Mouse (Mus musculus) heart, embryonic 11.5 days (tissue): ENCODE data around the gene Aanat. TPM values are rescaled to one million over a fixed set of nuclear protein-coding genes. Genes with fewer than 3 reads are reported as not detected.
A peak's percentile ranks its signal among the peaks of the same experiment; 100 is the strongest.

Source experiments
- ATAC-seq: fragments of 200-750 bp; cut with Nextera tagmentation; replicated peaks from 2 replicates; pipeline ENCODE4 v1.8.0; 2017; ENCODE audit warnings: moderate library complexity; ENCODE audit not compliant: insufficient number of reproducible peaks, low FRiP score, low TSS enrichment
- H3K27ac ChIP-seq: fragments of 300-500 bp; sonication (generic); 2 replicates; pipeline ENCODE4 v1.5.1; 2014; ENCODE audit warnings: mild to moderate bottlenecking, low read depth, low read length
- H3K27me3 ChIP-seq: fragments of 300-500 bp; sonication (generic); 2 replicates; pipeline ENCODE4 v1.6.1; 2014; ENCODE audit warnings: mild to moderate bottlenecking, low read length, mixed read lengths; ENCODE audit not compliant: control insufficient read depth, insufficient read depth
- H3K36me3 ChIP-seq: fragments of 300-500 bp; sonication (generic); 2 replicates; pipeline ENCODE4 v1.6.1; 2014; ENCODE audit warnings: mild to moderate bottlenecking, low read length, moderate library complexity, mixed read lengths; ENCODE audit not compliant: control insufficient read depth, insufficient read depth
- H3K4me1 ChIP-seq: fragments of 300-500 bp; sonication (generic); 2 replicates; pipeline ENCODE4 v1.6.1; 2014; ENCODE audit warnings: low read length; ENCODE audit not compliant: control insufficient read depth, insufficient read depth
- H3K4me2 ChIP-seq: fragments of 300-500 bp; sonication (generic); 2 replicates; pipeline ENCODE4 v1.6.1; 2014; ENCODE audit warnings: mild to moderate bottlenecking, moderate library complexity
- H3K4me3 ChIP-seq: fragments of 300-500 bp; sonication (generic); 2 replicates; pipeline ENCODE4 v1.5.1; 2014; ENCODE audit warnings: low read depth, low read length
- H3K9ac ChIP-seq: fragments of 300-500 bp; sonication (generic); 2 replicates; pipeline ENCODE4 v1.6.1; 2014; ENCODE audit warnings: mild to moderate bottlenecking, low read depth, low read length, moderate library complexity
- H3K9me3 ChIP-seq: fragments of 300-500 bp; sonication (generic); replicated peaks from 2 replicates; pipeline ENCODE4 v1.6.1; 2016; ENCODE audit warnings: low read length; ENCODE audit not compliant: control insufficient read depth
- WGBS: fragments of 180-500 bp; shearing (Covaris S2); extraction: QIAGEN DNeasy Blood & Tissue Kit; methylation state at CpG from one replicate; pipeline ENCODE4 v1.1.7; 2014; ENCODE audit not compliant: insufficient replicate concordance; 5-methylcytosine and 5-hydroxymethylcytosine counted together
- polyA plus RNA-seq: library from polyadenylated mRNA; unstranded; fragments of >200 nt; fragmentation: Nextera tagmentation; extraction: Ambion mirVana; gene quantifications from 2 replicates; pipeline ENCODE4 v1.2.1, GENCODE M21; 2014

Gene Aanat
- polyA plus RNA-seq, 1 experiment from 2014 or later, result not detected

DNA sequence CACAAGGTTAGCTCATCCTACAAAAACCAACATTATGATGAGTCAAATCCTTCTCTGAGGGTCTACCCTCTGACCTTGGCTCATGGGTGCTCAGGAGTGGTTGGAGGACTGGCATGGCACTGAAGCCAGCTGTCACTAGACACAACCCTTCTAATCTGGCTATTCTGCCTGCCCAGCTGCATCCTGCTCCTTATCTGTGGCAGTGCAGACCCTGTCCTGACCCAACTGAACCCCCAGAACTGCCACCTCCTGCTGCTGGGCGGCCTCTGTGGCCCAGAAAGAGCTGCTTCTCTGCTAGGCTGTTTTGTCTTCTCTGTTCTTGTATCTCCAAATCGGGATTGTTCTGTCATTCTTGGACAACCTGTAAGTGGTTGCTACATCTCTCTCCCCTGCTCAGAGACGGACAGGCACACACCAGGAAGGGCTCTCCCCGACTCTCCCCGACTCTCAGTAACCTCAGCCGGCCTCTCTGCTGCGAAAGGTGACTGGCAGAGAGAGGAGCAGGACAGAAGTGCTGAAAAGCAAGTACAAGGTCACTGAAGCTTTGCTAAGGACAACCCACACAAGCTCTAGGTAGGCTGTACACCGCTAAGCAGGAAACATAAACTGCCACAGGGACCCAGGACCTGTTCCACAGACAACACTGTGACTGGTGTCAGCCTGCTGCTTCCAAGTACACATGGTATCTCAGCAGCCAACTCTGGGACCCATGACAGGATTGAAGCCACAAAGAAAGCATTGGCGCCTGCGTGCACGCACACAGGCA is 36.8 kb upstream of the Aanat start:
- WGBS, result 46% methylated on average over 11 of the region's 11 CpGs
- Histone ChIP-seq H3K4me1 (peaks cover 57% of the 10 kb centered on the region), H3K27ac (peak overlapping the region; percentile 60), H3K36me3 (peaks cover 11% of the 10 kb centered on the region), H3K9ac (peak overlapping the region; percentile 11), H3K9me3 (no peaks in the 10 kb centered on the region), H3K4me3 (no peak overlapping the region), H3K4me2 (peak overlapping the region; percentile 14; the same call in 1 of the 2 replicates), H3K27me3 (no peaks in the 10 kb centered on the region)
- no peak for ATAC-seq

DNA sequence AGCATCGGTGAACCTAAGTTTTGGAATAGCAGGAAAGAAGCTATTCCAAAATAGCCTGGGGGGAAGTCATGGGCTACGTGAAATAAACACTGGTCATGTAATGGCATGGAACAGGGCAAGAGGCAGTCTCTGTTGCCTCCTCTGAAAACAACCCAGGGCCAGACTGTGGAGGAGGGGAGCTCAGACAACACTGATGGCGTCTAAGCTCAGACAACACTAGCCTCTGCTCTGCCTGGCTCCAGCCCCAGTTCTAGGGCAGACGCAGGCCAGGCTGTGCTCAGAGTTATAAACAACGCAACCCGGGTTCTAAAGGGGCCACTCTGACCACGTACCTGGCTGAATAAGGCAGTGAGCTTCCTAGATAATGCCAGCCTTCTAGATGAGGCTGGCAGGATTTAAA is 35.5 kb upstream of the Aanat start:
- peaks cover 70% of the 10 kb centered on the region for H3K4me1 ChIP-seq
- H3K27me3 ChIP-seq, result no peaks in the 10 kb centered on the region
- ATAC-seq, result no peak
- H3K27ac ChIP-seq, result peak overlapping the region; percentile 64
- peak overlapping the region; percentile 36; the same call in 1 of the 2 replicates for H3K9ac ChIP-seq
- H3K4me2 ChIP-seq, result no peak overlapping the region
- H3K36me3 ChIP-seq, result peaks cover 3% of the 10 kb centered on the region; the same call in 1 of the 2 replicates
- no peaks in the 10 kb centered on the region for H3K9me3 ChIP-seq
- WGBS, result 43% methylated on average over 7 of the region's 7 CpGs
- no peak overlapping the region for H3K4me3 ChIP-seq

- H3K4me2 ChIP-seq, result no peak overlapping the region
- H3K9me3 ChIP-seq, result no peaks in the 10 kb centered on the region
- H3K4me1 ChIP-seq, result peaks cover 79% of the 10 kb centered on the region
- no peaks in the 10 kb centered on the region for H3K36me3 ChIP-seq
- 90% methylated on average over 1 of the region's 1 CpGs for WGBS
- H3K27ac ChIP-seq, result no peak overlapping the region
- H3K9ac ChIP-seq, result no peak overlapping the region
- no peak for ATAC-seq
- H3K27me3 ChIP-seq, result no peaks in the 10 kb centered on the region
- no peak overlapping the region for H3K4me3 ChIP-seq
Observed at GRCm38 (mm10) chr11:116552194-116552593, 34.0 kb upstream of the Aanat start.

DNA sequence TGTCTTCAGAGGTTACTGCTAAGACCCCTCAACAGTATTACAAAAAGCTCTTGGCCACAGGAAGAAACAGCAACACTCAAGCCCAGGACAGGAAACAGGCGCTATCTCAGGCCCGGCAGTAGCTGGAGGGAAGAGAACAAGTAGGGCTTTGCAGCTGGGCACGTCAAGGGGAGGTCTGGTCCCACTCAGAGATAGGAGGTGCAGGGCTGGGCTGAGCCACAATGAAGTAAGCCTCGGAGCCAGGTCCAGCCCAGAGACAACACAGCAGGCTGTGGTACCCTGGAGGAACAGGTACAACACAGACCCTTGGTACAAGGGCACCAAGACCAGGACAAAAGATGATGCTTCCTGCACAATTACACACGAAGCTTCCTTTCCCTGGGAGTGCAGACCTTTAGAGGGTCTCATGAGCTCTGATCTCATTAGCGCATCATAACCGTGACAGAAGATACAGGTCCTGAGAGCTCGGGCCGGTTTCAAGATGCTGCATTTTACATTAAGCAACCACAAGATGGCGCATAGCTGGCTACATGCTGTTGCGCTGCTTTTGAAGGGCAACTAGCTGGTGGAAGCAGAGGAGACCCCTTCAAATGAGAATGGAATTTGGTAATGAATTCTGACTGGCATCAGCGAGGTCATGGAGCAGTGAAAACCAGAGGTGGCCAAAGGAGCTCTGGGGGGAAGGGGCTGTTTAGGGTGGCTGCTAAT is 31.9 kb upstream of the Aanat start:
- no peaks in the 10 kb centered on the region for H3K27me3 ChIP-seq
- peak; percentile 52 for ATAC-seq
- H3K36me3 ChIP-seq, result no peaks in the 10 kb centered on the region
- WGBS, result 22% methylated on average over 12 of the region's 12 CpGs
- peak overlapping the region; percentile 76 for H3K27ac ChIP-seq
- peak overlapping the region; percentile 12 for H3K4me2 ChIP-seq
- no peak overlapping the region for H3K4me3 ChIP-seq
- H3K9ac ChIP-seq, result 0 out of 2 replicates have a peak overlapping the region, but pooled peaks have one; percentile 1
- H3K4me1 ChIP-seq, result peaks cover 73% of the 10 kb centered on the region
- H3K9me3 ChIP-seq, result no peaks in the 10 kb centered on the region

DNA sequence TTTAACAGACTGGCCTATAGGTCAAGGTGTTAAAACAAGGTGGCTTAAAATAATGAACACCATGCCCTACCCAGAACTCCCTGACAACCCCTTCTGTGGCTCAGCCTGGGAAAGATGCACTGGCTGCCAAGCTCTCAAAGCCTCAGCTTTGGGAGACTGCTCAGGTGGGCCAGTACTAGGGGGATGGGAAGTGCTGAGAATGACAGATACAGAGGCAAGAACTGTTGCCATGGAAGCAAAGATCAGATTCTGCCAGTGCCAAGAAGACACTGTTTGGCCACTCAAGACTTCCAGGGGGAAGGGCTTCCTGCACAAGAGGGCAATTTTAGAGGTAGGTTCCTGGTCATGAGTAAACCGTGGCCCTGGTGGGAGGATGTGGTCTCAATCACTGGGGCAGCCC is 30.7 kb upstream of the Aanat start:
- peaks cover 64% of the 10 kb centered on the region for H3K4me1 ChIP-seq
- H3K9ac ChIP-seq, result no peak overlapping the region
- H3K4me3 ChIP-seq, result no peak overlapping the region
- no peak overlapping the region for H3K27ac ChIP-seq
- no peak overlapping the region for H3K4me2 ChIP-seq
- WGBS, result 50% methylated on average over 1 of the region's 1 CpGs
- no peaks in the 10 kb centered on the region for H3K36me3 ChIP-seq
- ATAC-seq, result no peak
- no peaks in the 10 kb centered on the region for H3K9me3 ChIP-seq
- H3K27me3 ChIP-seq, result no peaks in the 10 kb centered on the region

DNA sequence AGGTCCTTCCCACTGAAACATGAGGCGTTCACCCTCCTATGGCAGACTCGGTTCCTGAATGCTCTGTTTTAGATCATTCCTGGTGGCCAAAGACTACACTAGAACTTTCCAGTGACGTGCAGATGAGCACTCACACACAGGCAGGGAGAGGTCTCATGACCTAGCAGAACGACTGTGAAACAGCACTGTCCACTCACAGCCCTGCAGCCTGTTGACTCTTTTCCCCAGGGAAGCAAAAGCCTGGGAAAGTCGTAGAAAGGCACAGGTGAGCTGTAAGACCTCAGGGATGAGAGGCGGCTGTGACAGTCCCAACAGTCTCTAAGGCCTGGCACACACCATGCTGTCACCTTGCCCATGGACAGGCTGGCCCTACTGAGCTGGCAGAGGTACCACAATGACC is 29.9 kb upstream of the Aanat start:
- Histone ChIP-seq H3K27ac (no peak overlapping the region), H3K36me3 (no peaks in the 10 kb centered on the region), H3K4me1 (peaks cover 57% of the 10 kb centered on the region), H3K9me3 (no peaks in the 10 kb centered on the region), H3K9ac (peak overlapping the region; percentile 29; the same call in 1 of the 2 replicates), H3K4me2 (peak overlapping the region; percentile 1; the same call in 1 of the 2 replicates), H3K4me3 (no peak overlapping the region), H3K27me3 (no peaks in the 10 kb centered on the region)
- 34% methylated on average over 6 of the region's 6 CpGs for WGBS
- ATAC-seq, result no peak

GRCm38 (mm10) chr11:116565283-116566041 is 20.8 kb upstream of the Aanat start:
- Histone ChIP-seq H3K4me3 (no peak overlapping the region), H3K27ac (no peak overlapping the region), H3K9me3 (no peaks in the 10 kb centered on the region), H3K36me3 (no peaks in the 10 kb centered on the region), H3K9ac (no peak overlapping the region), H3K27me3 (no peaks in the 10 kb centered on the region), H3K4me2 (no peak overlapping the region), H3K4me1 (peaks cover 14% of the 10 kb centered on the region)
- no peak for ATAC-seq
- 66% methylated on average over 7 of the region's 7 CpGs for WGBS

DNA sequence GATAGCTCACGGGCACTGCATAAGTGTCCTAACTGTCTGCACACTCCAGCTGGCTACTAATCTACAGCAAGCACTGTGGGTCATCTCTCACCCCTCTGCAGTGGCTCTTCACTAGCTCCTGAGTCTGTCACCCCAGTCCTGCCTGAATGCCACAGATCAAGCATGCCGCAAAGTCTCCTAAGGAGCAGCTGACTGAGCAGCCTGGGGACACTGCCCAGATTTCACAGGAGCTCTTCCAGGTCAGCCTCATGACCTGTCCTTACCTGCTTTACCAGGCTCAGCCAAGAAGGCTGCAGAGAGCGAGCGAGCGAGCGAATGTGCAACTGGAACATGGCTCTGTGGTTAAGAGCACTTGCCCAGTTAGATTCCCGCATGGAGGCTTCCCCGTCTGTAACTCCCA is 18.7 kb upstream of the Aanat start:
- Histone ChIP-seq H3K27me3 (no peaks in the 10 kb centered on the region), H3K9ac (no peak overlapping the region)

More for the DNA sequence above, 18.7 kb upstream of the Aanat start:
- 77% methylated on average over 8 of the region's 8 CpGs for whole genome bisulfite sequencing
- no peaks in the 10 kb centered on the region for H3K36me3 ChIP-seq
- ATAC-seq, result no peak
- H3K27ac ChIP-seq, result 0 out of 2 replicates have a peak overlapping the region, but pooled peaks have one; percentile 31
- no peaks in the 10 kb centered on the region for H3K9me3 ChIP-seq
- peaks cover 34% of the 10 kb centered on the region for H3K4me1 ChIP-seq
- H3K4me3 ChIP-seq, result no peak overlapping the region
- H3K4me2 ChIP-seq, result peak overlapping the region; percentile 22; the same call in 1 of the 2 replicates
